Mouse (Mus musculus) heart, adult 2 months (tissue): ENCODE data around the gene Plcl1. TPM values are rescaled to one million over a fixed set of nuclear protein-coding genes. Genes with fewer than 3 reads are reported as not detected.

ENCODE experiments used
- DNase-seq, 2 experiments: peaks; one replicate each; pipeline ENCODE4 v3.0.0; 2021
- H3K27ac ChIP-seq: fragments of 200-600 bp; 2 replicates; pipeline ENCODE4 v1.8.1; 2022
- H3K27me3 ChIP-seq: fragments of 200-500 bp; 2 replicates; pipeline ENCODE4 v1.6.1; 2012; ENCODE audit warnings: mild to moderate bottlenecking, low read length, inconsistent platforms, mixed read lengths; ENCODE audit not compliant: control insufficient read depth, insufficient read depth
- H3K36me3 ChIP-seq: fragments of 200-500 bp; 2 replicates; pipeline ENCODE4 v1.6.1; 2012; ENCODE audit warnings: low read length, inconsistent platforms; ENCODE audit not compliant: control insufficient read depth, insufficient read depth
- H3K4me1 ChIP-seq: fragments of 200-500 bp; 2 replicates; pipeline ENCODE4 v1.6.1; 2011; ENCODE audit warnings: low read length; ENCODE audit not compliant: control insufficient read depth, insufficient read depth
- H3K4me3 ChIP-seq: fragments of 200-600 bp; 2 replicates; pipeline ENCODE4 v1.8.1; 2022
- H3K79me2 ChIP-seq: fragments of 200-500 bp; replicated peaks from 2 replicates; pipeline ENCODE4 v1.6.1; 2012; ENCODE audit warnings: mild to moderate bottlenecking, inconsistent platforms, low read length, moderate library complexity, mixed read lengths; ENCODE audit not compliant: control insufficient read depth, insufficient read depth
- H3K9ac ChIP-seq: fragments of 200-500 bp; 2 replicates; pipeline ENCODE4 v1.6.1; 2012; ENCODE audit warnings: low read depth, mild to moderate bottlenecking, control low read depth, inconsistent platforms, low read length, mixed read lengths
- CTCF ChIP-seq: fragments of 200-600 bp; IDR thresholded peaks from 2 replicates; pipeline ENCODE4 v1.8.1; 2022; ENCODE audit warnings: antibody characterized with exemption, mild to moderate bottlenecking, moderate library complexity
- EP300 ChIP-seq: fragments of 200-500 bp; IDR thresholded peaks from 2 replicates; pipeline ENCODE4 v1.6.1; 2011; ENCODE audit warnings: low read depth, low read length, control low read depth; ENCODE audit not compliant: insufficient read depth
- POLR2A ChIP-seq: fragments of 200-500 bp; IDR thresholded peaks from 2 replicates; pipeline ENCODE4 v1.6.1; 2011; ENCODE audit warnings: mild to moderate bottlenecking, low read depth, low read length, control low read depth; ENCODE audit not compliant: insufficient read depth
- WGBS: fragments of 180-500 bp; shearing (Covaris S2); methylation state at CpG from one replicate; pipeline ENCODE4 v1.1.7; 2018; 5-methylcytosine and 5-hydroxymethylcytosine counted together
- intact Hi-C: fragments of 180-260 bp; cut with DNase I; formaldehyde crosslinking; loops from one replicate; pipeline ENCODE4 v1.15.1; 2025
- polyA plus RNA-seq: library from polyadenylated mRNA; depleted of rRNA; stranded (reverse); fragments of >200 nt; gene quantifications from 2 replicates; pipeline ENCODE4 v1.2.3, GENCODE M21; 2012
- total RNA-seq, 2 experiments: library from RNA; stranded (reverse); gene quantifications; 2 replicates each; pipeline ENCODE4 v1.2.3; 2021

Plcl1 gene
- total and polyA plus RNA-seq, 3 experiments: 0.86 to 3.1 (median 3.0) TPM

DNA sequence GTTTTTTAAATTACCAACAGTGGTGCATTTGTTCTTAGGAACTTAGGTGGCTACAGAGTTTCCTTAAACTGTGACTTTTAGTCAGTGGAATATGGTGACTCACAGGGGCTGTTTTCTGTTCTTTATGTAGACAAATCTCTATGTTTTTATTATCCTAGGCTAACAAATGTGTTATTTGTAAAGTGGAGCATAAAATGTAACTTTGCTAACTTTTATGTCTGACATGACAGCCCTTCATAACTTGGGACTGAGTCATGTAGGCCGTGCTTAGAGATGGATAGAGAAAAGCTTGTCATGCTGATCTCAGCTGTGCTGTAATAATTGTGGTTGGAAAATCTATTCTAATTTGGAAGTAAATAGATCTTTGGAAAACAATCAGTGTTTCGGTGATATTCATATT lies 23.3 kb downstream of the Plcl1 start:
- 89% methylated on average over 2 of the region's 2 CpGs for WGBS
- H3K27ac ChIP-seq: no peak overlapping the region
- intact Hi-C loops: no loop called here

GRCm38 (mm10) chr1:55429708-55430107 lies 24.0 kb downstream of the Plcl1 start:
- H3K4me3 ChIP-seq: no peak overlapping the region
- no peaks in the 10 kb centered on the region for H3K27me3 ChIP-seq
- intact Hi-C loops: no loop called here
- H3K27ac ChIP-seq: no peak overlapping the region
- no peak for DNase-seq
- no peak overlapping the region for H3K9ac ChIP-seq
- H3K36me3 ChIP-seq: no peaks in the 10 kb centered on the region
- 100% methylated on average over 1 of the region's 1 CpGs for WGBS
- no peaks in the 10 kb centered on the region for H3K79me2 ChIP-seq
- H3K4me1 ChIP-seq: peaks cover 1% of the 10 kb centered on the region; the same call in 1 of the 2 replicates
- TF ChIP-seq EP300: no peak
- no peak for TF ChIP-seq POLR2A
- TF ChIP-seq CTCF: 0 out of 2 replicates have a peak, but pooled peaks have one; percentile 19

More for the DNA sequence above, 23.3 kb downstream of the Plcl1 start:
- H3K79me2 ChIP-seq: no peaks in the 10 kb centered on the region
- peaks cover 1% of the 10 kb centered on the region; the same call in 1 of the 2 replicates for H3K4me1 ChIP-seq
- no peak for TF ChIP-seq POLR2A
- TF ChIP-seq EP300: no peak
- TF ChIP-seq CTCF: no peak
- no peaks in the 10 kb centered on the region for H3K27me3 ChIP-seq
- no peaks in the 10 kb centered on the region for H3K36me3 ChIP-seq
- H3K4me3 ChIP-seq: no peak overlapping the region
- no peak overlapping the region for H3K9ac ChIP-seq
- no peak for DNase-seq

DNA sequence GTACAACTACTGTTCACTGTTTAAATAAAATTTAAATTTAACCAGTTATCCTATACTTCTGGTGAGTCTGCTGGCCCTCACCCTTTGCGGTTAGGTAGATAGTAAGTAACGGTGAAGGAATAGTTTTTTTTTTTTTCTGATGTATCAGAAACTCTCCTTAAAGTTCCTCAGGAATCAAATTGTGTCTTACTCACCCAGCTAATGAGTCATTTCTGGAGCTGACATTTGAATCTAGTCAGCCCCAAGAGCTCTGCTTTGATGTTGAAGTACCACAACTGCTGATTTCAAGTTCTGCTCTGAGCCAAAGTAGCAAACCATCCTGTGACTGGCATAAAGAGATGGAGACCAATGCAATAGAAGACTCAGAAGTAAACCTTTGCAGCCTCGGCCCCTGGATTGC lies 24.9 kb downstream of the Plcl1 start:
- TF ChIP-seq POLR2A (no peak), CTCF (no peak), EP300 (no peak)

DNA sequence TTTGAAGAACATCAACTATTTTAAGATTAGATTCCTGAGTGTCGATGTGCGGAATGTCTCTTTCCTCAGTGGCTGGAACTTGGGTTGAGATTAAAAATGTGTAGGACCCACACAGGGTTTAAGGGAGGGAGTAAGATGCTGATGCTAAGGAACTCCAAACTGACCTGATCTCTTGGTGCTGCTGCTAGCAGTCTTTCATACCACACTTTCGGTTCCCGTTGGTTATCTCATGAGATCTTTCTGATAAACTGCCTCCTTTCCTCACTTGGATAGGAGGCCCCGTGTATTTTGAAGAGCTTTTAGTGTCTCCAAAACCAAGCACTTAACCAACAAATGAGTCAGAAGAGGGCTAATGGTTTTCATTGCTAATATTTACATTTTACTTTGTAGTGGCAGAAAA lies 30.9 kb downstream of the Plcl1 start:
- DNase-seq: no peak
- no peaks in the 10 kb centered on the region for H3K79me2 ChIP-seq
- TF ChIP-seq POLR2A (no peak), CTCF (no peak), EP300 (no peak)
- whole genome bisulfite sequencing: 34% methylated on average over 5 of the region's 5 CpGs
- H3K9ac ChIP-seq: no peak overlapping the region
- H3K27me3 ChIP-seq: no peaks in the 10 kb centered on the region
- H3K27ac ChIP-seq: no peak overlapping the region
- no peaks in the 10 kb centered on the region for H3K36me3 ChIP-seq
- intact Hi-C loops: no loop called here
- H3K4me1 ChIP-seq: peaks cover 2% of the 10 kb centered on the region
- H3K4me3 ChIP-seq: no peak overlapping the region

More for the DNA sequence above, 24.9 kb downstream of the Plcl1 start:
- intact Hi-C loops: no loop called here
- Histone ChIP-seq H3K79me2 (no peaks in the 10 kb centered on the region), H3K36me3 (no peaks in the 10 kb centered on the region), H3K27ac (no peak overlapping the region), H3K27me3 (no peaks in the 10 kb centered on the region), H3K4me3 (no peak overlapping the region), H3K4me1 (peaks cover 1% of the 10 kb centered on the region; the same call in 1 of the 2 replicates), H3K9ac (no peak overlapping the region)
- DNase-seq: no peak
- WGBS: 96% methylated on average over 3 of the region's 3 CpGs

- Histone ChIP-seq H3K36me3 (no peaks in the 10 kb centered on the region), H3K9ac (no peak overlapping the region), H3K27ac (no peak overlapping the region), H3K4me1 (peaks cover 2% of the 10 kb centered on the region), H3K27me3 (no peaks in the 10 kb centered on the region), H3K4me3 (no peak overlapping the region), H3K79me2 (no peaks in the 10 kb centered on the region)
- no peak for DNase-seq
- TF ChIP-seq EP300 (no peak), POLR2A (no peak)
- 62% methylated on average over 8 of the region's 8 CpGs for WGBS
- intact Hi-C loops: no loop called here
Measured at GRCm38 (mm10) chr1:55437095-55437494, 31.4 kb downstream of the Plcl1 start.

- TF ChIP-seq CTCF (no peak), EP300 (no peak), POLR2A (no peak)
- DNase-seq: no peak
- WGBS: 90% methylated on average over 4 of the region's 4 CpGs
- H3K27me3 ChIP-seq: no peaks in the 10 kb centered on the region
- H3K4me3 ChIP-seq: no peak overlapping the region
- H3K4me1 ChIP-seq: peaks cover 2% of the 10 kb centered on the region
- intact Hi-C loops: no loop called here
- H3K36me3 ChIP-seq: no peaks in the 10 kb centered on the region
- no peaks in the 10 kb centered on the region for H3K79me2 ChIP-seq
- H3K9ac ChIP-seq: no peak overlapping the region
- H3K27ac ChIP-seq: no peak overlapping the region
Measured at GRCm38 (mm10) chr1:55438617-55439016, 32.9 kb downstream of the Plcl1 start.
